Mouse (Mus musculus) small intestine, adult 10 weeks (tissue): ENCODE data around the gene Tcf23. TPM values are rescaled to one million over a fixed set of nuclear protein-coding genes. Genes with fewer than 3 reads are reported as not detected.

ENCODE experiments used
- polyA plus RNA-seq: library from polyadenylated mRNA; stranded (reverse); fragments of 350-450 nt; fragmentation: Illumina TruSeq; extraction: RNeasy Lipid Tissue Mini Kit (QIAGEN cat#74804); gene quantifications from one replicate; pipeline ENCODE4 v1.2.3, GENCODE M21; 2014; ENCODE audit warnings: low replicate concordance

Gene Tcf23
- 0.30 TPM for polyA plus RNA-seq

DNA sequence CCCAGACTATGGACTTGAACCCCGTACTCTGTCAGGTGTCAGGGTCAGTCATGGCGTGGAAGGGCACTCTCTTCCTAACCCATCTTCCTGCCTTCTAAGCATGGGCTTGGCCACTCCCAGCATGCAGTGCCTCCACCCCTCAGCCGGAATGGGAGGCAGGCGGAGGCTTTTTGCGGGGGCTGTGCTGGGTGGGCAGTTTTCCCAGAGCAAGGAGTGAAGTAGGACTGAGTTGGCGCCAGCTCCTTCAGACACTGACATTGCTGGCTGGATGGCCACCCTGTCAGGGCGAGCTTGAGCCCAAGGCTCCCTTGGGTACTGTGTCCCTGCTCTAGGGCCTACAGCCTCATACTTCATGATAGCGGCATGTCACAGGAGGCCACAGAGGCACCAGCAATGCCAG lies at the start of gene Tcf23:
Gene Tcf23 (plus strand): TSS at position 247 of the 400 bp plus-strand sequence.

DNA sequence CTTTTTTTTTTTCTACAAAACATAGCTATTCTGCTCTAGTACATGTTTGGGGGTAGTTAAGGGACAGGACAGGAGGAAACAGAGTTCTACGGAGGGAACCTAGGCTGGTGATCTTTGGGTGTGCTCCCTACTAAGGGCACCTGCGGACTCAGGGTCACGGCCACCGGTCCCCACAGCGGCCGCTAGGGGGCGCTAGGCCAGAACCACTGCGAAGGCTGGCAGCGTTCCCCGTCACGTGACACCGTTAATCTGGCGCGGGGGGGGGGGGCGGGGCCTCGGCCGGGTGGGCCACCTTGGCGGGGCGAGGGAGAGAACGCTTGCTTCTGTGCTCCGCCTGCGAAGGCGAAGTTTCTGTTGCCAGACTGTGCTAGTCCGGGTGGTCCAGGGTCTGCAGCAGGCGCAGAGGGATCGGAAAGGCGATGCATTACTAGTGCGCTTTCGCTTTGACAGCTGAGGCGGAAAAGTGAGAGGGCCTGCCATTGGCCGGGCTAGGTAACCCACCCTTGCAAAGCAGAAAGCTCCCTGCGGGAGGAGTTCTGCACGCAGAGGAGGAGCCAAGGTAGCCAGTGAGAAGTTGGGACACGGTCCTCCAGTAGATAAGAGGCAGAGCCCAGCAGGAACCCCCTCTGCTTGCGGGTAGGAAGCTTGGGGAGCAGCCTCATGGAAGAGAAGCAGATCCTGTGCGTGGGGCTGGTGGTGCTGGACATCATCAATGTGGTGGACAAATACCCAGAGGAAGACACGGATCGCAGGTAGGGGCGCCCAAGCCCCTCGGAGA lies 47.0 kb upstream of the Tcf23 start, which contains the start of gene Khk:
Gene Khk (plus strand): TSS at position 176 of the 778 bp plus-strand sequence.

DNA sequence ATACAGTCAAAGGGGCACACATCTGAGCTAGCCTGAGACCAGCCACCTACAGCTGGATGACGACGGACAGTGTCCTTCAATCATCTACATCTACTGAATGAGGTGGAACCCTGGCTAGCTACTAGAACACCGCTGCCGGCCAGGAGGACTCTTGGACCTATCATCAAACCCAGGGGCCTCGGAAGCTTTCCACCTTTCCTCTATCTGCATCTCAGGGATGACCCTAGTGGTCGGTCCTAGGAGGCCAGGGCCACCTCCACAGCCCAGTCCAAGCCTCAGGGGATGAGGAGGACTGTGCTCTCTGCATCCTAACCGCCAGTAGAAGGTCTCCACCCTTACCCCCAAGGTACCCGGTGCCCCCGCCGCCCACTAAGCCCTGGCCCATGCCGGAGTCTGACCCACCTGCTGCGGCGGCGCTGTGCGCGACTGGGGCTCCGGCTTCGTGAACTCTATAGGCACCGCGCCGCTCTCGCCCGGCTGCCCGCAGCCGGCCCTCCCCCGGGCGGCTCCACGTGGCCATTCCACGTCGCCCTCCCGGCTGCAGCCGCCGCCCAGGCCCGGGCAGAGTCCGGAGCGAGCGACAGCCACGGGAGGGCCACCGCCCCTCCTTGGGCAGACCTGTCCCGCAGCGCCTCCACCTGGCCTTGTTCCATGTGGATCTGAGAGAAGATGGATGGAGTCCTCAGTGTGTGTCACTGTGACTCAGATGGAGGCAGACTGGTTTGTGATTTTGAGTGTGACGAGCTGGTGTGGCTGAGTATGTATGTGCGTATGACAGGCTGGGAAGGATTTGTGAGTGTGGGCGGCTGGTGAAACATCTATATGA lies 23.3 kb upstream of the Tcf23 start, which contains the start of gene Cgref1:
Gene Cgref1 (minus strand): TSS at position 636 of the 826 bp plus-strand sequence.

DNA sequence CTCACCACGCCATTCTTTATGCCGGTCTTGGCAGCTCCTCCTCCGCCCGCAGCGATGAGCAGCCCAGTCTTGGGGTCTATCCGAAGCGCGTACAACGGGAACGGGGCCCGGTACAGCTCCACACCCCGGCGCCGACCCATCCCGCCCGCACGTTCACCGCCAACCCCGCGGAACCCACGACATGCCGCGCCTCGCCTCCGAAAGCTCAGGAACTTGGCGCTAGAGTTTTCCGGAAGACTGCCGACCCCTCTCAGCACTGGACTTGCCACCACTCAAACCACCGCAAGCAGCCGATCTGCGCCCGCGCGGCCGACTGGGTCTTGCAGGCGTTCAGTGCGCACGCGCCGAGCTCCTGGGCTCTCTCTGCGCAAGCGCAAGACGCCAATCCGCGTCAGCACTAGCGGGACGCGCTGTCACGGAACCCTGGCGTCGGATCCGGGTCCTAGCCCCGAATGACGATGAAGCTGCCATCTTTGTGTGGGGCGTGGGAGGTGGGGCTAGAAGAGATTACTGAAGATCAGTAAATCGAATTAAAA lies 8.4 kb upstream of the Tcf23 start, which contains the start of gene Preb:
Gene Preb (minus strand): TSS at position 396 of the 536 bp plus-strand sequence.

Other genes with a start within 250 kb of the Tcf23 start
- 9.5 TPM for gene Mapre3, start 154.0 kb upstream of the Tcf23 start, polyA plus RNA-seq
- 15.1 TPM for gene Tmem214, start 100.7 kb upstream of the Tcf23 start, polyA plus RNA-seq
- gene Agbl5, start 80.0 kb upstream of the Tcf23 start, polyA plus RNA-seq: 2.3 TPM
- gene Ost4, start 60.9 kb upstream of the Tcf23 start, polyA plus RNA-seq: 273 TPM
- gene Emilin1, start 55.3 kb upstream of the Tcf23 start, polyA plus RNA-seq: 0.11 TPM
- gene Khk, start 47.2 kb upstream of the Tcf23 start, polyA plus RNA-seq: 2.0 TPM
- gene Cgref1, start 23.1 kb upstream of the Tcf23 start, polyA plus RNA-seq: 18.4 TPM
- gene Preb, start 8.3 kb upstream of the Tcf23 start, polyA plus RNA-seq: 17.1 TPM
- 41.8 TPM for gene Atraid, start 79.7 kb downstream of the Tcf23 start, polyA plus RNA-seq
- 3.5 TPM for gene Slc5a6, start 80.3 kb downstream of the Tcf23 start, polyA plus RNA-seq
- 0.33 TPM for gene Cad, start 86.1 kb downstream of the Tcf23 start, polyA plus RNA-seq
- not detected for gene Dnajc5g, start 137.6 kb downstream of the Tcf23 start, polyA plus RNA-seq
- gene Slc30a3, start 139.6 kb downstream of the Tcf23 start, polyA plus RNA-seq: not detected
- gene Trim54, start 148.1 kb downstream of the Tcf23 start, polyA plus RNA-seq: not detected
- gene Ucn, start 170.2 kb downstream of the Tcf23 start, polyA plus RNA-seq: not detected
- gene Mpv17, start 185.6 kb downstream of the Tcf23 start, polyA plus RNA-seq: 10.0 TPM
- 0.22 TPM for gene Gm29609, start 211.2 kb downstream of the Tcf23 start, polyA plus RNA-seq
- gene Gtf3c2, start 211.5 kb downstream of the Tcf23 start, polyA plus RNA-seq: 49.3 TPM
- gene Snx17, start 224.6 kb downstream of the Tcf23 start, polyA plus RNA-seq: 37.9 TPM
- gene Eif2b4, start 224.8 kb downstream of the Tcf23 start, polyA plus RNA-seq: 0.89 TPM
- gene Zfp513, start 233.6 kb downstream of the Tcf23 start, polyA plus RNA-seq: 0.85 TPM